Mouse (Mus musculus) forebrain, embryonic 11.5 days (tissue): ENCODE measurements around the gene Olfr285. TPM values are rescaled to one million over a fixed set of nuclear protein-coding genes. Genes with fewer than 3 reads are reported as not detected.

Experiments used
- ATAC-seq: fragments of 200-750 bp; cut with Nextera tagmentation; replicated peaks from 2 replicates; pipeline ENCODE4 v1.8.0; 2017; ENCODE audit warnings: moderate TSS enrichment; ENCODE audit not compliant: low FRiP score
- DNase-seq: peaks from one replicate; pipeline ENCODE4 v3.0.0-alpha.2; 2017; ENCODE audit warnings: low spot score
- H3K27ac ChIP-seq: fragments of 300-500 bp; sonication (generic); 2 replicates; pipeline ENCODE4 v1.5.1; 2014; ENCODE audit warnings: low read depth, low read length
- H3K27me3 ChIP-seq: fragments of 300-500 bp; sonication (generic); 2 replicates; pipeline ENCODE4 v1.6.1; 2014; ENCODE audit warnings: mild to moderate bottlenecking, low read length, mixed read lengths; ENCODE audit not compliant: control insufficient read depth, insufficient read depth
- H3K36me3 ChIP-seq: fragments of 300-500 bp; sonication (generic); 2 replicates; pipeline ENCODE4 v1.6.1; 2014; ENCODE audit warnings: mild to moderate bottlenecking, low read length, moderate library complexity, mixed read lengths; ENCODE audit not compliant: control insufficient read depth, insufficient read depth
- H3K4me1 ChIP-seq: fragments of 300-500 bp; sonication (generic); replicated peaks from 2 replicates; pipeline ENCODE4 v1.6.1; 2014; ENCODE audit warnings: low read length, mixed read lengths; ENCODE audit not compliant: control insufficient read depth, insufficient read depth
- H3K4me2 ChIP-seq: fragments of 300-500 bp; sonication (generic); 2 replicates; pipeline ENCODE4 v1.6.1; 2014; ENCODE audit warnings: low read depth, mild to moderate bottlenecking, low read length, moderate library complexity, mixed read lengths; ENCODE audit not compliant: severe bottlenecking
- H3K4me3 ChIP-seq: fragments of 300-500 bp; sonication (generic); 2 replicates; pipeline ENCODE4 v1.5.1; 2014; ENCODE audit warnings: low read depth, low read length
- H3K9ac ChIP-seq: fragments of 300-500 bp; sonication (generic); 2 replicates; pipeline ENCODE4 v1.6.1; 2014; ENCODE audit warnings: low read length
- H3K9me3 ChIP-seq: fragments of 300-500 bp; sonication (generic); 2 replicates; pipeline ENCODE4 v1.6.1; 2016; ENCODE audit warnings: low read length, mixed read lengths; ENCODE audit not compliant: control insufficient read depth
- WGBS: fragments of 180-500 bp; shearing (Covaris S2); extraction: QIAGEN DNeasy Blood & Tissue Kit; methylation state at CpG from one replicate; pipeline ENCODE4 v1.1.7; 2014; 5-methylcytosine and 5-hydroxymethylcytosine counted together
- polyA plus RNA-seq: library from polyadenylated mRNA; unstranded; fragments of >200 nt; fragmentation: Nextera tagmentation; extraction: Ambion mirVana; gene quantifications from 2 replicates; pipeline ENCODE4 v1.2.1, GENCODE M21; 2014

Olfr285 gene
- not detected in 2 replicates for polyA plus RNA-seq

DNA sequence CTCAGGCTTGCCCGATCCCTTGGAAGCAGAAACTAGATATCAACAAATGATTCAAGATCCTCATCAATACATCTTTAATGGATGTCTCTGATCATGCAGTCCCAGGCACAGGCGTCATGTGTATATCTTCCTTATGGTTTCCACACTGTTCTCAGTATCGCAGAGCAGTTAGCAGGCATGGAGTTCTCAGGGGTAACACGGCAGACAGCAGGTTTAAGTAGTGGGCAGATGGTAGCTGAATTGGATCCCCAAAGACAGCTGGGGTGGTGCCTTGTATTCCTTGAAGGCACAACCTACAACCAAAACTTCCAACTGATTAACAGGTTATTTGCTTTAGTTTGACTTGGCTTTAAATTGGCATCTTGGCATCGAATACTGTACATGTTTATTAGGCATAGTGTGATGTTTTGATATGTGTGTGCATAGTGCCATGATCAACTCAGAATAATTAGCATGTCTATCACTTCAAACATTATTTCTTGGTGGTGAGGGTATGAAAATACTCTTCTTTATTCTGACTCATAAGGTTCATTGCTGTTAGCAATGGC is at the start of gene Olfr285:
TSS of gene Olfr285 (minus strand) at position 177 of the 548 bp plus-strand sequence.
- H3K9ac ChIP-seq, result no peak within 1 kb of the TSS
- H3K4me2 ChIP-seq, result no peak within 1 kb of the TSS
- no peak within 1 kb of the TSS for H3K27ac ChIP-seq
- H3K9me3 ChIP-seq, result no peaks in the 10 kb centered on the region
- H3K36me3 ChIP-seq, result no peaks in the 10 kb centered on the region
- DNase-seq (no peak), ATAC-seq (no peak)
- H3K4me1 ChIP-seq, result no peaks in the 10 kb centered on the region
- WGBS, result 95% methylated on average over 5 of the region's 5 CpGs
- H3K4me3 ChIP-seq, result no peak within 1 kb of the TSS
- no peaks in the 10 kb centered on the region for H3K27me3 ChIP-seq

DNA sequence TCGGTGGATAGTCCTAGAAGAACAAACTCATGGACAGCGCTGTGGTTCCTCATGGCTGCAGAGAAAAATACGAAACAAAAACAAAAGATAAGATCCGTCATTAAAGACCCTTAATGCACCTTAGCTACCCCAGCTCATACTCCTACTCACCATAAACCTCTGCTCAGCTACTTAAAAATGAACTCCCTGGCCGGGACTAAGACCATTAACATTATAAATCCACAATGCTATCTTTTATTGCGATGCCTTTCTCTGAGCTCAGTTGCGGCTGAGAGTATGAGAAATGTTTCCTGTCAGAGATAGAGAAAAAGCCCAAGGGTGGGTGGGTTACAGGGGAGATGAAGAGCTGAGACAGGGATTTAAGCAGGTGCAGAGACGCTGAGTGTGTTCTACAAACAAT is 23.7 kb upstream of the Olfr285 start, which contains the start of gene Olfr284:
TSS of gene Olfr284 (minus strand) at position 101 of the 400 bp plus-strand sequence.
- H3K27me3 ChIP-seq, result no peaks in the 10 kb centered on the region
- no peak within 1 kb of the TSS for H3K27ac ChIP-seq
- no peak within 1 kb of the TSS for H3K4me2 ChIP-seq
- DNase-seq (no peak), ATAC-seq (no peak)
- 91% methylated on average over 8 of the region's 8 CpGs for WGBS
- H3K9ac ChIP-seq, result no peak within 1 kb of the TSS
- no peaks in the 10 kb centered on the region for H3K9me3 ChIP-seq
- H3K4me1 ChIP-seq, result no peaks in the 10 kb centered on the region
- no peaks in the 10 kb centered on the region for H3K36me3 ChIP-seq
- H3K4me3 ChIP-seq, result no peak within 1 kb of the TSS

DNA sequence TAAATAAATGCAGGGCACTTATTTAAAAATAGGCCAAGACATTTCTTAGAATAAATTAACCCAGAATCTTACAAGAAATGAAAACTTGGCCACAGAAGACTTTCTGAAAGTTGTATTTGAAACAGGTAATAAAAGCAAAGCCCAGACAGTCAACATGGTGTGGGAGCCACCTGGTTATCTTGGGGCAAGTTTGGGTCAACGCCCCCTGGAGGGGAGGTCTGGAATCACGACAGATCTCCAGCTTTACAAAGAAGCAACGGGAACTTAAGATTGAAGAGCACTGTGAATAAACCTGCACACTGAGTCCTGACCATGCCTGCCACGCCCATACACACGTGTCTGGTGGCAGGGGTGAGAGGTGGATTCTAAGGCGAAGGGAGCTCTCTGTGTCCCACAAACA is 1.4 kb downstream of the Olfr285 start:
- 60% methylated on average over 6 of the region's 6 CpGs for whole genome bisulfite sequencing
- Histone ChIP-seq H3K9me3 (no peaks in the 10 kb centered on the region), H3K9ac (no peak overlapping the region), H3K36me3 (no peaks in the 10 kb centered on the region), H3K4me2 (no peak overlapping the region), H3K27ac (no peak overlapping the region), H3K4me3 (no peak overlapping the region), H3K4me1 (no peaks in the 10 kb centered on the region), H3K27me3 (no peaks in the 10 kb centered on the region)
- DNase-seq (no peak), ATAC-seq (no peak)

DNA sequence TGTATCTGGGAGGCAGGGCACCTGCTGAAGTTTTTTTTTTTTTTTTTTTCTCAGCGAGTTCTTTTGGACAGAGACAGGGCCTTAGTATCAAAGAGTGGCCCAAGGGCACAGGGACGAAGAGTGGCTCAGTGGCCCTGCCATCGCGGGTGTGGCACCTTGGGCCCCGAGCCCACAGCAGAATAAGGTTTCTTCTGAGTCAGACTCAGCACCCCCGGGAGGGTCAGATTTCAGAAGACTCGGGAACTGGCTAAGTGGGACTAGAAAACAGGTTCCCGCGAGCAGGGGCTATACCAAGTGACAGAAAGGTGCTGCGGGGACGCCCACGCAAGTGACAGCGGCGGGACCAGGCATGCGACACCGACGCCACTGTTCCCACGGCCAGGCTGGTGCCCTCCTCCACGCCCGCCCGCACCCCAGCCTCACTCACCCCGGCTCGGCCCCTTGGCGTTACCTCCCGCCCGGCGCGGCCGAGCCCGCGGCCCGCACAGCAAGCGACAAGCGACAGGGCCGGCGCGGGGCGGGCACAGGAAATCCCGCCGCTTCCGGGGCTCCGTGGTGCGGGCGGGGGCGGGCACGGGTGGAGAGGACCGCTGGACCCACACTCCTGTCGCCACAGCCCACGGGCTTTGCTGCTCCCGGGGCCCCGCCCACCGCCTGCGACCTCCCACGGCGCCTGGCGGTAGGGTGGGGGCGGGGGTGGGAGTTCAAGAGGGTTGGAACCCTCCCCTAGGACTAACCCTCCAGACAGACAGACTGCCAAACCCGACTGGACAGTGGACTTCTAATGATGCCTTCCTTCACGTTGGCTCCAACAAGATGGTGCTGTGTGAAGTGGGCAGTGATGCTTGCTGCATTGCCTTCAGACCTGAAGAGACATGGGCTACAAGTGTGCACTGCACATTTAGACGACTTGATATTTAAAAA is 21.3 kb downstream of the Olfr285 start, which contains the start of gene Zfp641:
TSS of gene Zfp641 (minus strand) at position 534 of the 924 bp plus-strand sequence.
- peak within 1 kb of the TSS; percentile 78 for H3K9ac ChIP-seq
- no peaks in the 10 kb centered on the region for H3K36me3 ChIP-seq
- no peaks in the 10 kb centered on the region for H3K9me3 ChIP-seq
- ATAC-seq (peak; percentile 76), DNase-seq (peak; percentile 69)
- peak within 1 kb of the TSS; percentile 94 for H3K4me2 ChIP-seq
- no peaks in the 10 kb centered on the region for H3K27me3 ChIP-seq
- 2% methylated on average over 59 of the region's 60 CpGs for WGBS
- H3K4me3 ChIP-seq, result peak within 1 kb of the TSS; percentile 64
- H3K4me1 ChIP-seq, result peaks cover 3% of the 10 kb centered on the region; the same call in 1 of the 2 replicates
- no peak within 1 kb of the TSS for H3K27ac ChIP-seq

DNA sequence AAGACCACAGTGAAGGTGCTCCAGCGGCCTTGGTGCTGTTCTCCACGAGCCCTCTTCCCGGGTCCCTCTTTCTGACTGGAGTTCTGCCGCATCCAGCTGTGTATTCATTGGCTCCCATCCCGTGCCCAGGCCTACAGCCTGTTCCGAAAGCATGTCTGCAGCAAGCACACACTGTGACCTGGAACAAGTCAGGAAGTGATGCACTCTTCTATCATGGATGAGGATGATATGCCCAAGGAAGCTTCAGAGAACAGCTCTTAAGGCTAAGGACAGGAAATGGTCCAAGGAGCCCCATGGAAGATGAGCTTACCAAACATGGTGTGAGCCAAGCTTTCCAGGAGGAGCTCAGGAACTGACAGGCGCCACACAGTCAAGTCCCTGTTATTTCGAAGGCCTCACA is 23.5 kb downstream of the Olfr285 start:
- Histone ChIP-seq H3K36me3 (no peaks in the 10 kb centered on the region), H3K4me1 (peaks cover 3% of the 10 kb centered on the region; the same call in 1 of the 2 replicates), H3K4me2 (no peak overlapping the region), H3K27me3 (no peaks in the 10 kb centered on the region), H3K4me3 (no peak overlapping the region), H3K27ac (no peak overlapping the region), H3K9me3 (no peaks in the 10 kb centered on the region), H3K9ac (no peak overlapping the region)
- no peak for DNase-seq
- ATAC-seq, result no peak
- 91% methylated on average over 8 of the region's 8 CpGs for WGBS

DNA sequence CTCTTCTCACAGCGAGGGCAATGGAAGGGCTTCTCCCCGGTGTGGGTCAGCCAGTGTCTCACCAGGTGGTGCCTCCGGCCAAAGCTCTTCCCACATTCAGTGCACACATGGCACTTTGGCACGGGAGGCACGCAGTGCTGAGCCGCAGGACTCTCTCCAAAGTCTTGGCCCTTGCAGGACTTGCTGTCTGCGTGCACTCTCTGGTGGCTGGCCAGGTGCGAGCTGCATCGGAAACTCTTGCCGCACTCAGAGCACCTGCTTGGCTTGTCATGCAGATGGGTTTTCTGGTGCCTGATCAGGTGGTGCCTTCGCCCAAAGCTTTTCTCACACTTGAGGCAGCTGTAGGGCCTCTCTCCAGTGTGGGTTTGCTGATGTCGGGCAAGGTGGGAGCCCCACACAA is 28.6 kb downstream of the Olfr285 start:
- Histone ChIP-seq H3K4me1 (no peaks in the 10 kb centered on the region), H3K4me2 (no peak overlapping the region), H3K4me3 (no peak overlapping the region), H3K9me3 (no peaks in the 10 kb centered on the region), H3K27me3 (no peaks in the 10 kb centered on the region), H3K9ac (no peak overlapping the region), H3K36me3 (no peaks in the 10 kb centered on the region), H3K27ac (no peak overlapping the region)
- 69% methylated on average over 12 of the region's 12 CpGs for WGBS
- no peak for DNase-seq
- ATAC-seq, result no peak

DNA sequence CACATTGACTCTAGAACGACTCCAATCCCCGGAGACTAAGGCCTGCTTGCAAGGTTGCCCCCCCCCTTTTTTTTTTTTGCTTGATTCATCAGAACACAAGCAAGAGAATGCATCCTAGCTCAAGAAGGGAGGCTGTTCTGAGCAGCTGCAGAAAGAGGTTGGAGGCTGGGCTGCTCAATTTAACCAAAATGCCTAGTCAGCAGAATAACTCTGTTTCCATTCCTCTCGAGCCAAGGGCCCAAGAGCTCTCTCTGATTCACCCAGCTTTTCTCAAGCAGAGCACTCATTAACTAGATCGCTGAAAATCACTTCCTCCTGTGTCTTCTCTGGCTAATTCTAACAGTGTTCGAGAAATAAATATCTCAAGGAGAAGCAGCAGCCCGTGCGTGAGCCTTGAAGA is 30.7 kb downstream of the Olfr285 start:
- 84% methylated on average over 7 of the region's 7 CpGs for WGBS
- ATAC-seq (no peak), DNase-seq (no peak)
- Histone ChIP-seq H3K4me2 (no peak overlapping the region), H3K4me3 (no peak overlapping the region), H3K9me3 (no peaks in the 10 kb centered on the region), H3K4me1 (no peaks in the 10 kb centered on the region), H3K27ac (no peak overlapping the region), H3K9ac (no peak overlapping the region), H3K36me3 (no peaks in the 10 kb centered on the region), H3K27me3 (no peaks in the 10 kb centered on the region)
